Mouse (Mus musculus) testis, adult 2 months (tissue): Measurements from ENCODE around the gene Mtmr3.

ENCODE experiments used
- CTCF ChIP-seq: fragments of 200-500 bp; IDR thresholded peaks from 2 replicates; pipeline ENCODE4 v1.5.1; 2012; ENCODE audit warnings: low read depth, mild to moderate bottlenecking, inconsistent platforms, low read length, moderate library complexity; ENCODE audit not compliant: control insufficient read depth, insufficient read depth, insufficient replicate concordance
- POLR2A ChIP-seq: fragments of 200-500 bp; IDR thresholded peaks from 2 replicates; pipeline ENCODE4 v1.6.1; 2012; ENCODE audit warnings: low read depth, mild to moderate bottlenecking, inconsistent platforms, low read length, moderate library complexity; ENCODE audit not compliant: control insufficient read depth

GRCm38 (mm10) chr11:4452467-4453184 lies 142.0 kb downstream of the Mtmr3 start:
- TF ChIP-seq CTCF, result no peak
- no peak for TF ChIP-seq POLR2A
